Mouse (Mus musculus): Measurements from ENCODE around the gene Hs6st3.
"Not testable (repeated sequence)": the region's sequence is repeated elsewhere in the genome, so short reads cannot be mapped to it uniquely, and the experiment has no call there.

Gene Hs6st3

DNA sequence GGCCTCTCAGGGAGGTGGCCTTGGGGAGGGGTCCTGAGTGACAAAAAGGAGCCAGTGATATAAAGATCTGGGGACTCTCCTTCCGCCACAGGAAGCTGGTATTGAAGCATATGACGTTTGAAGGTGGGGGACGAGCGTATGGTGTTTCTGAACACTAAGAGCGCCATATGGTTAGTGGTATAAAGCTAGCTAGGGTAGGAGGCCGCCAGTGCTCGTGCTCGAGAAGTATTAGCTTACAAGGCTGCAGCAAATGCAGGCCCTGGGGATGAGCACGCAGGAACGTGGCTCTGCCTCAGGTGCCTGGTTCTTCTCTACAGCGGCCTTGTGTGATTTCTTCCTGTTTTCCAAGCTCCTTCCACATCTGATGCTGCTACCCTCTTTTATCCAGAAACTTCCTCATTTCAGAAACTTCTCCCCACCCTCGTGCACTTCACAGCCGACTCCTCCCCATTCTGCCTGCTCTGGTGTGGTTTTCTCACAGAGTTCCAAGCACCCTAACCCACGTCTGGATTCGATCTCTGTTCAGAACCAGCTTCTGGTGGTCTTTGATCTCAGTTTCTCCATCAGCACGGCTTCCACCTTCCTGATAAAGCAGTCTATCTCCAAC, 110.0 kb downstream of the Hs6st3 start:
- in situ Hi-C loops (cut with MboI), result no loop called here

DNA sequence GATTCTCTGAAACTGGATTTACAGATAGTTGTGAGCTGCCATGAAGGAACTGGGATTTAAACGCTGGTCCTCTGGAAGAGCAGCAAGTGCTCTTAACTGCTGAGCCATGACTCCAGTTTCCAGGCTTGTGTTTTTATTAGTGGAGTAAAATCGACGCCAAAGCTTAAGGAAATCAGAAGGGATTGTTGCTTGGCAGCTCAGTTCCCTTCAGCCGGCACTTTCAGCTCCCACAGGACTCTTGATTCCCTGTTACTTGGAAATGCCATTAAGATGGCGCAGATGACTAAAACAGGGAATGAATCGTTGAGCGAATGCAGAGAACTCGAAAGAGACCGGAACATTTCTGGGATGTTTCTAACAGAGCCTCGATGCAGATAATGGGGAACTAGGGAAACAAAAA, 112.2 kb downstream of the Hs6st3 start:
- in situ Hi-C loops (cut with MboI), result no loop called here

DNA sequence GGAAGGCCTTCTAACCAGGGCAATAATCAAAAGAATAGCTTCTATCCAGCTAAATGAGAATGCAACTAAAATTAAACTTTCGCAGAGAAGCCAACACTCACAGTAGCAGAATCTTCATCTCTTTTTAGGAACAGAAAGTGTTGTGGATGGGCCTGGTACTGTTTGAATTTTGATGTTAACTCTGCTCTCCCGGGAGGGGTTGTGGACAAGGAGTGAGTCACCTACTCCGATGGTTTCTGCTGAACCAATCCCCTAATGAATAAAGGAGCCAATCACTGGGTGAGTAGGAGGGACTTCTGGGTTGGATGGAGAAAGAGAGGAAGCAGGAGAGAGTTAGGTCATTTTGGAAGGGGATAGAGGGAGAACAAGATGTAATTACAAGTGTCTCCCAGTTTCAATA, 117.3 kb downstream of the Hs6st3 start:
- in situ Hi-C loops (cut with MboI), result no loop called here

DNA sequence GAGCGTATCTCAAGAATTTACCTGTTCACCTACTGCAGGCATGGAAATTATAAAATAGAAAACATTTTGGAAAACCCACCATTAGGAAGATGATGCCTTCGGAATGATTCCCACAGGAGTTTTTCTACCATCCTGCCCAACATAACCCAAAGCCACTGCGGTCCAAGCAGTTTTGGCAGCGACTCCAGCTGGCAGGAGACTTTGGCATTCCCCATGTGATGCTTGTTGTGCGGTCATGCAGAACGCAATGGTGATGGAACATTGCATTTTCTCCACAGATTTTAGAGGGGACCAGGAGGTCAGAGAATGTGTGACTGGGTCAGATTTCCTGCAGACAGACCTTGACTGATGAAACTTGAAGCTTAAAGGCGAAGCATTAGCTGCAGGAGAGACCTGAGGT, 118.9 kb downstream of the Hs6st3 start:
- in situ Hi-C loops (cut with MboI), result no loop called here

DNA sequence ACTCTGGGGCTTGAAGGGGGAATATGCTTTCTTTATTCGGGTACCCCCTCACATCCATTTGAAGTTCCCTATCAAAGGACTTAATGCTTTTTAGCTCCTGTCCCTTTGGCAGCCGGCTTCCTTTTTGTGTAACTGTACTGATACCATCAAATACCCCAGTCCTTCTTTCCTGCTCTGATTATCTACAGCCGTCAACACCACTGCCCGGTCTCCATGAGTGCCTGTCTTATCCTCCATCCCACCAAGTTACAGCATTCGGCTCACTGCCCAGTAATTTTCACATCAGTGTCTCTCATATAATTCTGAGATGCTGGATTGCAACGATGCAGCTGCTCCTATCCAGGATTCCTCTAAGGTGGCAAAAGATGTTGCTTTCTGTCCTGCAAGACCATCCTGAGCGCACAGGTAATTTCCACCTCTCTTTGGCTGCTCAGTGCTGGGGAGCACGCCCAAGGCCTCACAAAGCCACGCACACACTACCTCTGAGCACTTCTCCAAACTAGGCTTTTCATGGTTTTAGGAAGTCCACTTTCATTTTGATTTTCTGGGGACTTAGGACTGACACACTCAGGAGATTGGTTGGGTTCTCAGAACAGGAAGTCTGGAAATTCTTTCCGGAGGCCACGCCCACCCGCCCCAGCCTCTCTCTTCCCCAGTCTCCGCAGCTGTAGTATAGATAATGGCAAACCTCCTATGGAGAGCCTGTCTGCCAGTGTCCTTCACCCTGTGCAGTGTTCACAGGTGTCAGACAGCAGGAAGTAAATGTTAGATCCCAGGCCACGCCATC, 122.2 kb downstream of the Hs6st3 start:
- in situ Hi-C loops (cut with MboI), result no loop called here

DNA sequence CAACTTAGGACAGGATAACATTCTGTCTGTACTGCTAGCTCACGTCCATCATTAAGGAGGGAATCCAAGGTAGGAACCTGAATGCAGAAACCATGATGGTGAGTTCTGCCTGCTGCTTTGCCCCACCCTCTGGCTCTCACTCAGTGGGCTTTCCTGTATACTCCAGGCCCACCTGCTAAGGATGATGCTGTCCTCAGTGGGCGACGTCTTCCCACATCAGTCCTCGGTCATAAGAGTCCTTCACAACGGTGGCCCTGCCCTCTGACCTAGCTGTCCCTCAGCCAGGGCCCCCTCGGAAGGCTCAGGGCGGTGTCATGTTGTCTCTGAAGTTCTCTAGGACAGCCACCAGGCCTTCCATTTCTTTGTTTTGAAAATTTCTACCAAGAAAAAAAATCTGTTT, 128.2 kb downstream of the Hs6st3 start:
- in situ Hi-C loops (cut with MboI), result no loop called here

DNA sequence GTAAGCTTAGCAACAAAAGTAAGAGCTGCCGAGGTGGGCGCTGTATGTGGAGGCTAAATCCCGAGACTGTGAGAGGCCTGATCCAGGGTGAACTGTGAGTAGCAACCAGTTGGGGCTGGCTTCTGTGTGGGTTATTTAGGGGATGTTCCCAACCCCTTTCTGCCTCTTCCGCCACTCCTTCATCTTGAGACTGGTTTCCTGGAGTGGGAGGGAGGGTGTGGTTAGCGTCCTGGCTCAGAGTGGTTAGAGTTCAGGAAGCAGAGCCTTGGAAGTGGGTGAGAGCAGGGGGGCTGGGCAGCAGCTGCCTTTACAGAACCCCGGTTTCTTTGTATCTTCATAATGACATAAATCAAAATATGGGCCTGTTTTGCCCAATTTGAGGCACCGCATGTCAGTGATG, 134.9 kb downstream of the Hs6st3 start:
- in situ Hi-C loops (cut with MboI), result no loop called here

DNA sequence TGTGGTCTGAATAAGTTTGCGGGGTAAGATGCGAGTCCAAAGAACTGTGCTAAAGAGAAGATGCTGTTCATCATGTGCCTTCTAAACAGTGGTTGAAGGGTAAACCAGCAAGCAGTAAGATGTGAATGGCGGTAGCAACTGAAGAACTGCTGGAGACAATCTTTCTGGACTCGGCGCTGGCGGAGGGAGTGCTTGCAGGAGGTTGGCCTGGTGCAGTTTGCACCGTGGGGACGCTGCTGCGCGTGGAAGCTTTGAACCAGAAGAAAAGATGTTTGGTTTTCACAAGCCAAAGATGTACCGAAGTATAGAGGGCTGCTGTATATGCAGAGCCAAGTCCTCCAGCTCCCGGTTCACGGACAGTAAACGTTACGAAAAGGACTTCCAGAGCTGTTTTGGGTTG, 140.0 kb downstream of the Hs6st3 start:
- in situ Hi-C loops (cut with MboI), result not testable (repeated sequence)

DNA sequence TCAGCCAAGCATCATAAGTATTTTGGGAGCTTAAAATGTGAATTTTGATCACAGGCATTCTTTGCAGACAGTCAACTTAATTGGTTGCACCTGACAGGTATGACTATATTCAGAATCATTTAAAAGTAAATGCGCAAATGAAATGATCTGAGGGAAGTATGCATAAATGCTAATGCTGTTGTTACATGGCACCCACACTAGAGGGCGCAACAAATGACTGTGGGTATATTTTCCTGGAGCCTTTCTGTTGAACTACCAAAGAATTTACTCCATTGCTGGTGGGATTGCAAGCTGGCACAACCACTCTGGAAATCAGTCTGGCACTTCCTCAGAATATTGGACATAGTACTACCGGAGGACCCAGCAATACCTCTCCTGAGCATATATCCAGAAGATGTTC, 145.8 kb downstream of the Hs6st3 start:
- in situ Hi-C loops (cut with MboI), result no loop called here

DNA sequence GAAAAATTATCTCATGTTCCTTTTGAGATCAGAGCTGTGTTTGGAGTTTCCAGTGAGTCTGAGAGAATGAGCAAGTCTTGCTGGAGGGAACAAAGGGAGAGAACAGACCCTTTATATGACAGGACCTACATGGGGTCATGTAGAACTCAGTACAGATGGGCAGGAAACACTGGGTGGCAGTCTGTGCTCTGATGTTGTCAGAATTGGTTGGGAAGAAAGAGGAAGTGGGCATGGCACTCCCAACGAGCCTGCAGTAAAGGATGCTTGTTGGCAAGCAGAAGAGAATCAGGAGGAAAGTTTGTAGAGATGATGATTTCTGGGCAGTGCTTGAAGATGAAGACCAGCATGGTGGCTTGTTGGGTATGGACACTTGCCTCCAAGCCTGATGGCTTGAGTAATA, 151.5 kb downstream of the Hs6st3 start:
- in situ Hi-C loops (cut with MboI), result no loop called here

DNA sequence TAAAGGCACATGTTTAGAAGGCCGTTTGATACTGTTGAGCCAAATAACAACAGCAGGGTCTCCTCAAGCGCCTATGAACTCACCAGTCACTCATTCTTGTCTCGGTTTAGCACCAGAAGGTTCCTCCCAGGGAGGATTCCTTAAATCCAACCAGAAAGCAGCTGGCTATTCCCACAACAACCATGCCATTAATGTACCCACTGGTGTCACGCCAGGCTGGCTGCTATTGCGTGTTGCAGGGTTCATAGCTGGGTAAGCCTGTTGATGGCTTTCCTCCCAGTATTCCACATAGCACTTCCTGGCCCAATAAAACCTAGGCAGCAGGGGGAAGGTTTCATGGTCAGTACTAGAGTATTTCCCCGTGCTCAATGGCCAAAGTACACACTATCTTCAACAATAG, 155.9 kb downstream of the Hs6st3 start:
- in situ Hi-C loops (cut with MboI), result no loop called here

DNA sequence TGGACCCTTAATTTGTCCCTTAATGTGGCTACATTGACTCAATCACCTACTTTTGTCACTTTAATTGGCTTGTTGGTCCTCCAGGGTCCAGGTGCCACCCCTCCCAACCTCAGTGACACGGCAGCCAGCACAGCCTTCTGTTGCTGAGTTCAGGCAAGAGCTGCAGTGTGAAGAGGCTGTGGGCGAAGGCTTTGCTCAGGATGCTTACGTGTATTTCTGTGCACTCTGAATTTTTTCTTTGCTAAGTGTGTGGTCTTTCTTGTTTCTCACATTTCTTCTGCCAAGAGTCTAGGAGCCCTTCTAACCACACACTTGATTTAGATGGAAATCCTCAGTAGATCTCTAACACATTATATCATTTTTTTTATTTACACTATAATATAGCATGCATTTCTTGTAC, 168.3 kb downstream of the Hs6st3 start:
- in situ Hi-C loops (cut with MboI), result no loop called here

DNA sequence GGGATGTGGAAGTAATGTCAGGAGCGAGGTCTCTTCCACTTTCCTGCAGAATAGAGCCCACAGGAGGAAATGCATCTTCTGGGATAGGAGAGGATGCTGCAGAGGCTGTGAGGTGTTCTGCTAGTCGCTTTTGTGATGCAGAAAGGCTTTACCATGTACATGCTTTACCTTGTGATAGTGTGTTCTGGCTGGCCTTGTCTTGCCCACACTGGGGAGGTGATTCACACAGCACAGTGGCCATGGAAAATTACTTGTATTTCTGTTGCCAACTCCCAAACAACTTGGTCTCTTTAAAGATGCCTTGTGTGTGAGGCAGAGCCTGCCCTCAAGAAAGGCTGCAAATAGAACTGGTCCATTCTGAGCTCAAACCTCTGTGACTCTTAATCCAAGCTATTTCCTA, 180.2 kb downstream of the Hs6st3 start:
- in situ Hi-C loops (cut with MboI), result no loop called here

DNA sequence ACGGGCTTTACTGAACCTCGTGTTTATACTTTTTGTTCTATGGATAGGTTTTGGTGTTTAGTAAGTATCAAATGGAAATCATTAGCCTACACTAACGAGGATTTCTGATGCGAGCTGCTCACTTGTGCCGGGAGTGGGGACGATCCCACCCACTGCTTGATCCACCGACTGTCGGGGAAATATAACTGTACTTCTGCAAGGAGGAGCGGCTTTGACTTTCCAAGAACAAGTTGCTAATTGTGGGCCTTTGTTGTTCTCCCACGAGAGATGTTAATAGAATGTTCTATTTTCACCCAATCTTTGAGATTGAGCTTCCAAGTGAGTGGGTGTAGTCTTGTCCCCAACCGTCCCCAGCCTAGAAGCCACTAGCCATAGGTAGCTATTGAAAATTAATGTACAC, 209.1 kb downstream of the Hs6st3 start:
- in situ Hi-C loops (cut with MboI), result no loop called here

DNA sequence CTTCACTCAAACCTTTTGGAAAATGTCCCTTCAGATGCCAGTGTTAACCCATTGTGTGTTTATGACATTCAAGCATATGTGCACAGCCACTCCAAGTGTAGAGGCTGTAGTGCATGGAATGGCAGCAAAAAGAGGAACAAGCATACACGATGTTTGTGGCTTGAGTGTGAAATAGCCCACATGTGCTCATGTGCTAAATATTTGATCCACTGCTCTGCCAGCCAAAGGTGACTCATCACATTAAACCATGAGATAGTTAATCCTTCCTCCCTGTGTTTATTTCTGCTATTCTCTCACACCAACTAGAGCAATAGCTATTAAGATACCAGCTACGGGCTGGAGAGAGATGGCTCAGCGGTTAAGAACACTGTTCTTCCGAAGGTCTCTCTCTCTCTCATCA, 223.3 kb downstream of the Hs6st3 start:
- in situ Hi-C loops (cut with MboI), result no loop called here

DNA sequence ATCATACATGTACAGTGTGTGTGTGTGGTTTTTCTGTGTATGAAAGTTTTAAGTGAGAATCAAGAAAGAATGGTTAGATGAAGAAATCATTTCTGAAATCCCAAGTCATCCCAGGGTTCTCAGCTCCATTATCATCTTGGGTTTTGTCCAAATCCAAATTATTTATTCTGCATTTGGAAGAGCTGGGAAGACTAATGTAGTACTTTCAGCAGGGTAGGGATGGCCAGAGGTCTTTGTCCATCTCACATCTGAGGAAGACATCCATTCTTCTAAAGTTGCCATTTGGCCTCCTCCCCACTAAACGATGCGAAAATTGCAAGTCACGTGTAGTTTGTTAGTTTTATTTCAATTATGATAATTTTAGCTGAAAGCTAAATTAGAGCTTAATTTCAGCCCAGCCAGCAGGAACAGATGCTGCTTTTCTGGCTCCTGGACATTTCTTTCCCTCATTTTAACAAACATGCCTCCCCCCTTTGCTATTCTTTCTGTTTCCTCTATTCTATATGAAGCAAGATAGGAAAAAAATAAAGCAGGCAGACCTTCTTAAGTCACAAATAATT, 229.8 kb downstream of the Hs6st3 start:
- in situ Hi-C loops (cut with MboI), result no loop called here

DNA sequence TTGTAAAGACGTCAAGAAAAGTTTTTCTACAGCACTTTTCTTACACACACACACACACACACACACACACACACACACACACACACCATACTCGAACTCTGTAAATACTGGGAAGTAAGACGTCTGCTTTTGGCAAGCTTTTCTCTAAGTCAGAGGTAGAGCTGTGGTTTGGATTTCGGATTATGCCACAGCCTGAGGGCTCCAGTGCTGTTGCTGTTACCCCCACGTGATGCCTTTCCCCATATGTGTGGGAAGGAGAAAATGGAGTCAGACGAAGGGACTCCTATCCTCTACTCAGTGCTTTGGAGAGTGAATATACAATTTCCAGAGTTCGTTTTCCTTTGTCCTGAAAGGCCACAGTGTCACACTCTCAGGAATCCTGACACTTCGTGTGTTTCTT, 231.1 kb downstream of the Hs6st3 start:
- in situ Hi-C loops (cut with MboI), result no loop called here

DNA sequence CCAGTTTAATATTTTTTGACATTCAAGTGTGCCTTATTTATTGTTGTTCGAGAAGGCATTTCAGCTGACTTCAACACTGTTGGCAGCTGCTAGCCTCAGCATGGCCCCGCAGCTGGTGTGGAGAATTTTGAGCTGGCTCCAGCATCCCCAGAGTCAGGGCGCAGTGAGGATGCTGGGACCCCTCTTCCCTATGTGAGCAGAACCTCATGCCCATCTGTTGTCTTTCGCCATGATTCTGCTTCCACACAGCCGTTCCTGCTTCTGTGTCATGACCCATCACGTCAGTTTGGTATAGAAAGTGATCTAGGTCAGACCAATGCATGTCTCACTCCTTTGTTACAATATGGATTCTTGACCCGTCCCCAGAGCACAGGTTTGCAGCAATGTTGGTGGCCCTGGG, 231.9 kb downstream of the Hs6st3 start:
- in situ Hi-C loops (cut with MboI), result no loop called here

DNA sequence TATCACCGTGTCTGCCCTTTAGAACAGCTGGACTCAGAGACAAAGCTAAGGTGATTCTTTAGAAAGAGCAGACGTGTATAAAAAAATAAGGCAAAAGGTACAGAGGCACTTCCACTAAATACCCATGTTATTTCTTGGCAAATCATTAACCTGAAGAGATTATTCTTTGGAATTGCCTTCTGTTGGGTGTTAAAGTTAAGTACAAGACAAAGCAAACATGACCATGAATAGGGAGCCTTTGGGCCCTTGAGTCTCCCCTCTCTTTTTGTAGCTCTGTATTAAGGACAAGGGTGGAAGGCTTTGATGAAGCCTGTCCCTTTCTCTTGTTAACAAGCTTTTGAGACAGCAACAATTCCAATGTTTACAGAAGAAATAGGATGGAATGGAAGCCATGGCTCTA, 241.2 kb downstream of the Hs6st3 start:
- in situ Hi-C loops (cut with MboI), result no loop called here

DNA sequence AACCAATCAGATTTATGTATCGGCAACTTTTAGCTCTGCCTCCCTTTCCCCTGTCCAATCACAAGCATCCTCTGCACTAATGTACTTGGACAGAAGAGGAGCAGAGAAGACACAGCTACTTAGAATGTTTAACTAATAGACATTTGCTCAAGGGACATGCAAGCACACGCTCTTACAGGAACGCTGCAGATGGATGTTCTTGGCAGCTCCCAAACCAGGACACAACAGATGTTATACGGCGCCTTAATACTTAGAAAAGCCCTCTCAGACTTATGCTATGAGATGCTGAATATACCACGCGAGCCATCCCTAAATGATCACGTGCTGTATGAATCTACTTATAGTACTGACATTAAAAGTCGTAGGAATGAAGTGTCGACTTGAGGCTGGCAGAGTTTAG, 263.5 kb downstream of the Hs6st3 start:
- in situ Hi-C loops (cut with MboI), result no loop called here

DNA sequence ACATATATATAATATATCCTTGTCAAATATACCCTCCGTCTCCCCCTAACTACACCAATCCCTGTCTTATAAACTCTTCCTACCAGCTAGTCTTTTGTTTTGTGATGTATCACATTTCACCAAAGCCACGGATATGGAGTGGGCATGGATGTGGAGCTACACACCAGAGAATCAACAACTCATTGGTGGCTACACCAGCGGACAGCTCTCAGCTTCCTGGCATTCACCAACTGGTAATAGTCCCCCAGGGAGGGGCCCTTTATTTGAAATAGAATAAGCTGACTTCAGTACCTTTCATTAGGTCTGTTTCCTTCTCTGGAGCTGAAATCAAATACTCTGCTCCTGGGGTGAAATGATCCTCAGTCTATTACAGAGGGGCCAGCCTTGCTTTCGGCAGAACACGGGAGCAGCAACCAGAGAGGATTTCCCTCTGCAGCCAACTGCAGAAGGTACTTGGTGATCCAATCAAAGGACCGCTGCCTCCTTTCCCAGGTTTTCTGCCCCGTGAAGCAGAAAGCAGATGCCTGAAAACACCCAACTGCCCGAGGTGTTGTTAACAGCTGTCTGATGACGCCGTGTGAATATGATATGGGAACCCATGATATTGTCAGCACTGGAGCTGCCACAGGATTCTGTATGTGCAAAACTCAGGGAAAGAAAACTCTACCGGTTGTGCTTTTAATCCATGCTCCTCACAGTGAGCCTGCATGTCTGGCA, 271.4 kb downstream of the Hs6st3 start:
- in situ Hi-C loops (cut with MboI), result no loop called here

DNA sequence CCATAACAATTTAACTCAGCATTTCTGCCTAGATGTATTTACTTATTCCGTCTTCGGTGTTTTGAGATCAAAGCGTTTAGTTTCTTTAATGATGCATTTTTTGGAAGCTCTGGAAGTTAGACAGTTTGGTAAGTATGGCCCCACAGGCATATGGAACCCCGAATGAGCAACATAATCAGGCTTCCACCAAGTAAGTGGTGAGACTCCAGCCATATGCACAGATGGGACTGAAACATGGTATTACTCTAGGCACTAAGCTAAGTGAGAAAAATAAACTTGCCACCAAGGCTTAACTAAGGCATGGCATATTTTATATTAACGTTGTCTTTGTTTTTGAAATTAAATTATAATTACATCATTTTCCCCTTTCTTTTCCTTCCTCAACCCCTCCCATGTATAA, 284.8 kb downstream of the Hs6st3 start:
- in situ Hi-C loops (cut with MboI), result no loop called here

DNA sequence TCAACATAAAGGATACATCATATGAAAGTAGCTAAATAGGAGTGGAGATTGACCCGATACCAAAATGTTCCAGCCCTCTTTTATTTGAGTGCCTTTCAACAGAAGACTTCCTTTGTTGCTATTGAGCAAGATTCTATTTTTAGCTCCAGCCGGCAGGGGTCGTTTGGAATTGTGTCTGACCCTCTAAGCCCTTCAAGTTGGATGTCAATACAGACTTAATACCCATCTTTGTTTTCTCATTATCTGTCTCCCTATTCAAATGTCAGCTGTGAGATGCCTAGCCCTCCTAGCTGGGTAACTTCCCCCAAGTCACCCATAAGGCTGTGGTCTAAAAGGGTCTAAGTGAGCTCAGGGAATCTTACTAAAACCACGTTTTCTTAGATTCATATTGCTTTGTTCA, 312.3 kb downstream of the Hs6st3 start:
- in situ Hi-C loops (cut with MboI), result no loop called here
